27 mouse cellular contexts compared by ENCODE assay signal in genomic region chr7:66245646-66246045, GRCm38 (mm10).
DNase-seq lines count a peak whose midpoint lies in the region; ATAC-seq lines count a peak whose summit lies in the region.
"Had no signal": no experiment of that assay in that cellular context is flagged by ENCODE, and none has a peak within 500 bp of the region (broad histone marks: within the 10 kb centered on the region; RNA-seq: fewer than 3 reads in every experiment).

No protein-coding gene starts in this region.

- H3K4me3 ChIP-seq in forebrain, embryonic 11.5 days (ENCODE audit: low read depth, low read length) = no peak overlapping the region
- H3K4me3 ChIP-seq in forebrain, embryonic 13.5 days = no peak overlapping the region
- H3K4me3 ChIP-seq in heart, embryonic 10.5 days = no peak overlapping the region
- H3K4me3 ChIP-seq in heart, embryonic 11.5 days (ENCODE audit: low read depth, low read length) = no peak overlapping the region
- no peak overlapping the region for H3K4me3 ChIP-seq in midbrain, embryonic 10.5 days
- no peak overlapping the region for H3K4me3 ChIP-seq in midbrain, embryonic 16.5 days (ENCODE audit: low read depth, low read length)
- H3K4me3 ChIP-seq: embryonic facial prominence, embryonic 10.5 days; embryonic facial prominence, embryonic 13.5 days; erythroblast, embryonic 14.5 days; gastrocnemius, adult 2 months; hindbrain, embryonic 12.5 days; hindbrain, embryonic 15.5 days had no signal

- H3K36me3 ChIP-seq in forebrain, embryonic 11.5 days (ENCODE audit: control insufficient read depth, insufficient read depth, low read length) = no peaks in the 10 kb centered on the region
- no peaks in the 10 kb centered on the region for H3K36me3 ChIP-seq in forebrain, embryonic 13.5 days (ENCODE audit: poor library complexity, severe bottlenecking)
- no peaks in the 10 kb centered on the region for H3K36me3 ChIP-seq in heart, embryonic 10.5 days
- no peaks in the 10 kb centered on the region for H3K36me3 ChIP-seq in heart, embryonic 11.5 days (ENCODE audit: control insufficient read depth, insufficient read depth, low read length)
- no peaks in the 10 kb centered on the region for H3K36me3 ChIP-seq in midbrain, embryonic 10.5 days
- H3K36me3 ChIP-seq in midbrain, embryonic 16.5 days (ENCODE audit: control insufficient read depth, insufficient read depth, low read length) = no peaks in the 10 kb centered on the region
- H3K36me3 ChIP-seq: embryonic facial prominence, embryonic 10.5 days; embryonic facial prominence, embryonic 13.5 days; G1E; hindbrain, embryonic 12.5 days; hindbrain, embryonic 15.5 days had no signal

- H3K27ac ChIP-seq in forebrain, embryonic 11.5 days (ENCODE audit: low read depth, low read length) = no peak overlapping the region
- no peak overlapping the region for H3K27ac ChIP-seq in forebrain, embryonic 13.5 days
- no peak overlapping the region for H3K27ac ChIP-seq in heart, embryonic 10.5 days
- H3K27ac ChIP-seq in heart, embryonic 11.5 days (ENCODE audit: low read depth, low read length) = no peak overlapping the region
- 0 out of 2 replicates have a peak overlapping the region, but pooled peaks have one; percentile 4 for H3K27ac ChIP-seq in midbrain, embryonic 10.5 days (replicated peaks)
- no peak overlapping the region for H3K27ac ChIP-seq in midbrain, embryonic 16.5 days (ENCODE audit: low read length)
- H3K27ac ChIP-seq: embryonic facial prominence, embryonic 10.5 days; embryonic facial prominence, embryonic 13.5 days; gastrocnemius, adult 2 months; hindbrain, embryonic 12.5 days had no signal

- H3K4me2 ChIP-seq in forebrain, embryonic 11.5 days (ENCODE audit: low read depth, low read length, severe bottlenecking) = no peak overlapping the region
- H3K4me2 ChIP-seq in forebrain, embryonic 13.5 days = no peak overlapping the region
- no peak overlapping the region for H3K4me2 ChIP-seq in heart, embryonic 11.5 days
- no peak overlapping the region for H3K4me2 ChIP-seq in midbrain, embryonic 16.5 days (ENCODE audit: low read length)
- H3K4me2 ChIP-seq: embryonic facial prominence, embryonic 13.5 days; hindbrain, embryonic 12.5 days; hindbrain, embryonic 15.5 days had no signal

- H3K9ac ChIP-seq in forebrain, embryonic 11.5 days (ENCODE audit: low read length) = no peak overlapping the region
- H3K9ac ChIP-seq in forebrain, embryonic 13.5 days = no peak overlapping the region
- H3K9ac ChIP-seq in heart, embryonic 11.5 days (ENCODE audit: low read depth, low read length) = no peak overlapping the region
- H3K9ac ChIP-seq in midbrain, embryonic 16.5 days (ENCODE audit: low read depth, low read length) = no peak overlapping the region
- H3K9ac ChIP-seq: embryonic facial prominence, embryonic 13.5 days; forebrain, postnatal 0 days; hindbrain, embryonic 12.5 days; hindbrain, embryonic 15.5 days had no signal

- peaks cover 10% of the 10 kb centered on the region; the same call in 1 of the 2 replicates for H3K4me1 ChIP-seq in forebrain, embryonic 11.5 days (replicated peaks; ENCODE audit: control insufficient read depth, insufficient read depth, low read length)
- H3K4me1 ChIP-seq in forebrain, embryonic 13.5 days = peaks cover 18% of the 10 kb centered on the region
- H3K4me1 ChIP-seq in heart, embryonic 10.5 days = peaks cover 31% of the 10 kb centered on the region
- peaks cover 10% of the 10 kb centered on the region for H3K4me1 ChIP-seq in heart, embryonic 11.5 days (ENCODE audit: control insufficient read depth, insufficient read depth, low read length)
- H3K4me1 ChIP-seq in midbrain, embryonic 10.5 days = peaks cover 34% of the 10 kb centered on the region
- H3K4me1 ChIP-seq in midbrain, embryonic 16.5 days (ENCODE audit: control insufficient read depth, insufficient read depth, low read length) = peaks cover 13% of the 10 kb centered on the region; the same call in 1 of the 2 replicates

- no peak for ATAC-seq in forebrain, embryonic 11.5 days (replicated peaks; ENCODE audit: low FRiP score)
- no peak for ATAC-seq in forebrain, embryonic 13.5 days
- no peak for ATAC-seq in heart, embryonic 11.5 days (replicated peaks; ENCODE audit: insufficient number of reproducible peaks, low FRiP score, low TSS enrichment)
- ATAC-seq in midbrain, embryonic 16.5 days = no peak
- ATAC-seq: forebrain, embryonic 14.5 days; forebrain, postnatal 0 days; Patski had no signal

- no peaks in the 10 kb centered on the region for H3K27me3 ChIP-seq in forebrain, embryonic 11.5 days (ENCODE audit: control insufficient read depth, insufficient read depth, low read length)
- no peaks in the 10 kb centered on the region for H3K27me3 ChIP-seq in forebrain, embryonic 13.5 days
- no peaks in the 10 kb centered on the region for H3K27me3 ChIP-seq in heart, embryonic 10.5 days (ENCODE audit: insufficient read depth, poor library complexity, severe bottlenecking)
- no peaks in the 10 kb centered on the region for H3K27me3 ChIP-seq in heart, embryonic 11.5 days (ENCODE audit: control insufficient read depth, insufficient read depth, low read length)
- no peaks in the 10 kb centered on the region for H3K27me3 ChIP-seq in midbrain, embryonic 10.5 days (ENCODE audit: low read depth, poor library complexity, severe bottlenecking)
- H3K27me3 ChIP-seq in midbrain, embryonic 16.5 days (ENCODE audit: control insufficient read depth, insufficient read depth, low read depth, low read length) = no peaks in the 10 kb centered on the region
- H3K27me3 ChIP-seq: embryonic facial prominence, embryonic 13.5 days; hindbrain, embryonic 15.5 days; Patski had no signal

- H3K9me3 ChIP-seq in forebrain, embryonic 11.5 days (ENCODE audit: control insufficient read depth, low read length) = no peaks in the 10 kb centered on the region
- H3K9me3 ChIP-seq in forebrain, embryonic 13.5 days (replicated peaks) = no peaks in the 10 kb centered on the region
- no peaks in the 10 kb centered on the region for H3K9me3 ChIP-seq in heart, embryonic 10.5 days
- no peaks in the 10 kb centered on the region for H3K9me3 ChIP-seq in heart, embryonic 11.5 days (replicated peaks; ENCODE audit: control insufficient read depth, low read length)
- no peaks in the 10 kb centered on the region for H3K9me3 ChIP-seq in midbrain, embryonic 10.5 days (replicated peaks)
- H3K9me3 ChIP-seq in midbrain, embryonic 16.5 days (replicated peaks; ENCODE audit: control insufficient read depth, low read length, poor library complexity, severe bottlenecking) = no peaks in the 10 kb centered on the region
- H3K9me3 ChIP-seq: embryonic facial prominence, embryonic 10.5 days; embryonic facial prominence, embryonic 13.5 days; G1E; hindbrain, embryonic 12.5 days; hindbrain, embryonic 15.5 days had no signal

- peak; percentile 21 for DNase-seq in forebrain, embryonic 11.5 days (ENCODE audit: low spot score)
- peak; percentile 71 for DNase-seq in heart, embryonic 10.5 days (ENCODE audit: low spot score)
- no peak for DNase-seq in midbrain, embryonic 10.5 days (ENCODE audit: low spot score)
- DNase-seq in thymus, postnatal 4 days = peak; percentile 9
- DNase-seq in thymus, adult 18-20 months = no peak
- DNase-seq: adrenal gland, adult 2 months; adrenal gland, postnatal 25 days; B cell, adult 2 months; cerebellum, adult 11-12 months; cerebellum, adult 8-10 months; cerebellum, postnatal 10 days; cerebellum, postnatal 36 days; embryo, embryonic 11 days; forebrain, postnatal 0 days; gastrocnemius, adult 2 months; gastrocnemius, postnatal 25 days had no signal

- WGBS in forebrain, embryonic 11.5 days = 85% methylated on average over 5 of the region's 5 CpGs
- WGBS in forebrain, embryonic 13.5 days = 86% methylated on average over 5 of the region's 5 CpGs
- WGBS in heart, embryonic 10.5 days = 82% methylated on average over 5 of the region's 5 CpGs
- 86% methylated on average over 5 of the region's 5 CpGs for WGBS in heart, embryonic 11.5 days (ENCODE audit: insufficient replicate concordance)
- 83% methylated on average over 5 of the region's 5 CpGs for WGBS in midbrain, embryonic 10.5 days
- WGBS in midbrain, embryonic 16.5 days = 82% methylated on average over 5 of the region's 5 CpGs

Comparison
In these comparisons a context has a peak if more than half of its experiments do, and no peak if none do; other contexts are left out.
1. DNase-seq: peak in forebrain, embryonic 11.5 days (single experiment), heart, embryonic 10.5 days (single experiment) and thymus, postnatal 4 days (single experiment); none in midbrain, embryonic 10.5 days (single experiment) and thymus, adult 18-20 months (0 of 2).